Mouse (Mus musculus): ENCODE measurements around the gene Stt3b.

The Stt3b gene

DNA sequence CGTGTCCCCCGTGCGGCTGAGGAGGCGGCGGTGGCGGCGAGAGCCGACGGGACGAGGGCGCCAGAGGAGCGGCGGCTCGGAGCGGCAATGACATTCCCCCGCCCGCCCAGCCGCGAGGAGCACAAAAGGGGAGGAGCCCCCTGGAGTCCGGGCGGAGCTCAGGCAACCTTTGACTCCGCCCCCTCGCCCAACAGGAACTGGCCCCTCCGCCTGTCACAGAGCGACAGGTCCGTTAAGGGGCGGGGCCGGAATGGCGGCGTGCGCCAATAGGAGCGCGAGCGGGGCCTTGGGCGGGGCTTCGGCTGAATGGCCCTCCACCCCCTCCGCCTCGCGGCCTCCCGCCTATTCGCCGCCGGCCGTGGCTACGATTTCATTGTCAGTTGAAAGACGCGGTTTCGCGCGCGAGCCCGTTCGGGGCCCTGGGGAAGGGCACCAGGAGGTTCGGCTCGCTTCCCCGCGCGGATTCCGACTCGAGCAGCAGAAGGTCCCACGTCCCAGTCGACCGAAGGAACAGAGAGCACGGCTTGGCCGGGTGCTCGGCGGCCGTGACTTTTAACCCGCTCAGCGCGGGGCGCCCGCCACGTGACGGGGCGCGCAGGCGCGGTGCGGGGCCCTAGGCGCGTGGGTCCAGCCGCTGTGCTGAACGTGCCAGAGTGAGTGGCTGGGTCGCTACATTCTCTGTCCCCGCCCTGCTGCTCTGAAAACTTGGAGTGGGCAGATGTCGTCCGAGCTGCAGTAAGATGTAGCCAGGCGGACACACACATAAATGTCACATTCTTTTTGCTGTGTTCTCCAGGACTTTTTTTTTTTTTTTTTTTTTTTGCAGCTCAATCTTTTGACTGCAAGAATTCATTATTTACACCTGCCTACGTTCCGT lies at the start of gene Stt3b:
Stt3b (minus strand) TSS at position 76 of the 877 bp plus-strand sequence.
- peak; percentile 100 for DNase-seq

DNA sequence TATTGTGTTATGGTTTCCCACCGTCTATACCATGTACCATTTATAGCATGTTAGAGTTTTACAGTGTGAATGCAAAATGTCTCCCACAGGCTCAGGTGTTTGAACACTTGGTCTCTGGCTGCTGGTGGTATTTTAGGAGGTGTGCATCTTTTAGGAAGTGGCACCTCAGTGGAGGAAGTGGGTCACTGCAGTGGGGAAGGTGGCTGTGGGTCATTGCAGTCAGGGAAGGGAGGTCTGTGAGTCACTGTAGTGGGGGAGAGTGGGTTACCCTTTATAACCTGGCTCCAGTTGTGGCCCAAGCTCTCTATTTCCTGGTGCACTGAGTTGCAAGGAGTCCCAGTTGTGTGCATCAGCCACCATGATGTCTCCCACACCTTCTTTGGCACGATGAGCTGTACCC lies 48.2 kb upstream of the Stt3b start:
- no peak for DNase-seq

DNA sequence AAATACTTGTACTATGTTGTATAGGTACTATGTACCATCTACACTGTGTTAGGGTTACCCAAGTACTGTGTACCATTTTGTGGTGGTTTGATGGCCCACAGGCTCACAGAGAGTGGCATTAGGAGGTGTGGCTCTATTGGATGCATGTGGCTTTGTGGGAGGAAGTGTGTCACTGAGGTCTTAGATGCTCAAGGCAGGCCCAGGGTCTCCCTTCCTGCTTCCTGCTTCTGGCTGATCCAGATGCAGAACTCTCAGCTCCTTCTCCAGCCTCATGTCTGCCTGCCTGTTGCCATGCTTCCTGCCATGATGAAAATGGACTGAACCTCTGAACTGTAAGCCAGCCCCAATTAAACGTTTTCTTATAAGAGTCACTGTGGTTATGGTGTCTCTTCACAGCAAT lies 47.8 kb upstream of the Stt3b start:
- DNase-seq = no peak

DNA sequence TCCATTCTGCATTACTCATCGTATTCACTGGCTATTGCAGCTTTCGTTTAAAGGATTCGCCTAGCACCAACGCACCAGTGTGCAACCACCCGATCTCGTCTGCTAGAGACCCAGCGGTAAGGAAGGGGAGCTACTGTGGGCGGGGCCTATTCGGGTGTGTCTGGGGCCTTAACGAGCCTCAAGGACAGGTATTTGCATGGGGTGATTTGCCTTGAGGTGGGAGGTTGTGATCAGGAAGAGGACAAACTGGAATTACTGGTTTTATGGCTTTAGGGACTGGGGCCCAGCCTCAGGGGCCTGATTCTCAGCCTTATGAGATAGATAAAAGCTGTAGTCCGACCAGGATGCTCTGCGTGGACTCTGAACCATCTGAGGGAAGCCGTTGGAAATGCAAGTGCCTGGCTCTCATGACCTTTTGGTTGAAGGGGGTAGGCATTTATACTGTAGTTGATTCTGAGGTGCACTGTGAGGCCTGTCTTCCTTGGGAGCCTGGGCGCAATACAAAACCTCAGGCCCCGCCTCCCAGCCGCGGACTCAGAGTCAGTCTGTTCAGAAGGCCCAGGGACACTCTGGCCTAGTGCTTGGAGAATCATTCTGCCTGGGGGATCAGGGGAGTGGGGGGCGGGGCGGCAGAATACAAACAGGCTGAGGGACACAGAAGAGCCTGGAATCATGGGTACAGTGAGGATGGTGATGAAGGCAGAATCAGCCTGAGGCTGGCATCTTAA lies 46.7 kb upstream of the Stt3b start:
- DNase-seq = no peak

GRCm38 (mm10) chr9:115355972-115356371 lies 45.8 kb upstream of the Stt3b start:
- DNase-seq = no peak

- DNase-seq = no peak
Observed at GRCm38 (mm10) chr9:115349741-115350512, 39.7 kb upstream of the Stt3b start.

- DNase-seq = no peak
Observed at GRCm38 (mm10) chr9:115349106-115349505, 38.9 kb upstream of the Stt3b start.

DNA sequence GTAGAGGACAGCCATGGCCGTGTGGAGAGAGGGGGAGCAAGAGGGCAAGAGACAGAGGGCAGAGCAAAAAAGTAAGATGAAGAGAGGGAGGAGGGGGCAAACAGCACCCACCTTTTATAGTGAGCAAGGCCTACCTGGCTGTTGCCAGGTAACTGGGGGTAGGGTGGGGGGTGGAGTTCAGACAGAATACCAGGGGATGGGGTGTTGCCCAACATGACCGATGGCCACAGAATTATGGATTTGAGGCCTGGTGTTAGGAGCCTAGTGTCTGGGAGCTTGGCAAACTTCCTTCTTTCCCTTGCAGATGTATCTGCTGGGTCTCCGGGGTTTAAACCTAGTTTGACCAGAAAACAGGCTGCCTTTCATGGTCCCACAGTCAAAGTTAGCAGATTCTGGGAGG lies 34.7 kb upstream of the Stt3b start:
- DNase-seq = no peak

GRCm38 (mm10) chr9:115341576-115341975 lies 31.4 kb upstream of the Stt3b start:
- DNase-seq = no peak

DNA sequence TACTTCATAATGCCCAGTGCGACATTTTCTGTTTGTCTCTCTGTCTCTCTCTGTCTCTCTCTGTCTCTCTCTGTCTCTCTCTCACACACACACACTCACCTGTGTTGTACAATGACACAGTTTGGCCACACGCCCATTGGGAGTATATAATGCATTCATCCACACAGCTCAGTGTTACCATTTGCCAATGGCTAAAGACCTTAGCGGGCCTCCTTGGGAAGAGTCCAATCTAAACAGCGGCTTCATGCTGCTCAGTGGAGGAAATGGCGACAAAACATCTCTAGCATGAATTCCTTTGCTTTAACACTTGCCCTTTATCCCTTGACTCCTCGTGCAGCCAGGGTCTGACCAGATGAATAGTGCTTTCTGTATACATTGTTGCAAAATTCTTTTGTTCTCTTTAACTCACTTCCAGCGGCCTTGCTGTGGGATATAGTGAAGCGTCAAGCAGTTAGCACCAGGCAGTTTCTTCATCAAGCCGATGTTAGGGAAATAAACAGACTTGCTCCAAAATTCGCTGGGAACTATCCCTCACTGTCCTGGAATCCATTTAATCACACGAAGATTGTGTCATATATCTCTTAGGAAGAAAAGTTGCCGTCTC lies 30.1 kb upstream of the Stt3b start:
- peak; percentile 63 to 70 for DNase-seq

DNA sequence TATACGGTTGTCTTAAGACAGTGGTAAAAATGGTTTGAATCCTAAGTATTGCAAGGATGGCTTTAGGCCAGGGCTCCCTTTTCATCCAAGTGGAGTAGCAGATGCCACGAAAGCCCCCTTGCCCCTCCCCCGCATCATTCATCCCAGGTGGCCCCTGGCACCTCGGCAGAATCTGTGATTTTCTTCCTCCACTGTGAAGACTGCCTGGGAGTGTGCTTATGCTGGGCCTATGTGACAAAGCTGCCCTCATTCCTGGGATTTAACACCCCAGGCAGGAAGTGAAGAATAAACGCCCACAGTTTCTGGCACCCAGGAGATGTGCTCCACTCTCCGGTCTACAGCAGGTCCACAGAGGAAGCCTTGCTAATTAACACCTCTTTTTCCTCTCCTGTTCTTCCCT lies 28.6 kb upstream of the Stt3b start:
- DNase-seq = peak; percentile 90 to 95

- no peak for DNase-seq
Observed at GRCm38 (mm10) chr9:115333016-115333415, 22.8 kb upstream of the Stt3b start.

DNA sequence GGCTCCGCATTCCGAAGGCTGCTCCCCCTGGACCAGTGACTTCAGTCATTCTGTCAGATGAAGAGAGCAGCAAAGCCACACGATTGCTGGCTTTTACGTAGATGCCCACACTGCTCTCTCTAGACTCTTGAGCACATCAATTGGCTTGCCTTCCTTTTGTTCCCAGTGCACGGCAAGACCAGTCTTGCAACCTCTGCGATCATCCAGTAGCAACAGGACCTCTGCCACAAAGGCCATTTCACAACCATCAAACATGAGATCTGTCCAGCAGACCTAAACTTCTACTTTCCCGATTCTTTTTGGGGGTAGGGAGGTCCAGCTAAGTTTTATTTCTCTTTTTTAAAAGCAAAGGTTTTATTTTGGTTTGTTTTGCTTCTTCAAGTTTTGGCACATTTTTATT lies 22.1 kb upstream of the Stt3b start:
- no peak for DNase-seq

GRCm38 (mm10) chr9:115330861-115331476 lies 20.7 kb upstream of the Stt3b start:
- DNase-seq = no peak

DNA sequence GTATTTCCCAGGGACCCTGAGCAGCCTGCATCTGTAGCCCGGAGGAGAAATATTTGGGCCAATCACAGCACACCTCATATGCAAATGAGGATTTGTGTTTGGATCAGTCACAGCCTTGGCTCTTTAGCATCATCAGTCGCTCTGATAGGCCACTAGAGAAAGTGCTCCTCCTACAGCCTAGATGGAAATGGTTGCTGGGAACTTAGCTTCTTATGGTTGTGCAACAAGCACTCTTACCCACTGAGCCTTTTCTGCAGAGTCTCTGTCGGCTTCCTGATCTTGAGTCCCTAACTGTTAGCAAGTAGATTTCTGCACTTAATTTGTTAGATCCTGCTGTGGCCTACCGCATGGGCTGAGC lies 16.3 kb upstream of the Stt3b start:
- DNase-seq = no peak

- DNase-seq = no peak
Observed at GRCm38 (mm10) chr9:115325831-115326532, 15.8 kb upstream of the Stt3b start.

DNA sequence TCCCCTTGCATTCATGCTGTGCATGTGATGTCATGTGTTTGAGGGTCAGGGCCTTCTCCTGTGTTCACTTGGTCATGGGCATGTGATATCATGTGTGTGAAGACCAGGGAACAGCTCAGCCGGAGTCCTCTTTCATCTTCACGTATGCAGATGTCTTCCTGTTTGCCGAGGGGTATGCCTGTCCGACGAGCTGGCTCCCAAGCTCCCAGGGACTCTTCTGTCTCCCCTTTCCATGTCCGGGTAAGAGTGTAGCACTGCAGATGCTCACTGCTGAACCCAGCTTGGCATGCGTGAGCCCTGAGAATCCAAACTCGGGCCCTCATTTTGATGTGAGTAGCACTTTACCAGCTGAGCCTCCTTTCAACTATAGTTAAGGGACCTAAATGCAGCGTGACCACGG lies 13.4 kb upstream of the Stt3b start:
- DNase-seq = no peak

GRCm38 (mm10) chr9:115322385-115322784 lies 12.2 kb upstream of the Stt3b start:
- DNase-seq = no peak

- no peak for DNase-seq
Observed at GRCm38 (mm10) chr9:115321052-115321451, 10.8 kb upstream of the Stt3b start.

GRCm38 (mm10) chr9:115320156-115320555 lies 9.9 kb upstream of the Stt3b start:
- DNase-seq = no peak

- DNase-seq = peak in 1 of 2 experiments; percentile 18
Observed at GRCm38 (mm10) chr9:115318621-115319375, 8.6 kb upstream of the Stt3b start.

All from cerebellum, postnatal 10 days (tissue).